Mouse (Mus musculus): ENCODE data around the gene Vmn1r21. TPM values are rescaled to one million over a fixed set of nuclear protein-coding genes. Genes with fewer than 3 reads are reported as not detected.
A peak's percentile ranks its signal among the peaks of the same experiment; 100 is the strongest.
"Not testable (repeated sequence)": the region's sequence is repeated elsewhere in the genome, so short reads cannot be mapped to it uniquely, and the experiment has no call there.

Vmn1r21 gene
- not detected for total RNA-seq (2021)
- long read RNA-seq, experiment 1, result 0 reads
- long read RNA-seq, experiment 2, result 0 reads

DNA sequence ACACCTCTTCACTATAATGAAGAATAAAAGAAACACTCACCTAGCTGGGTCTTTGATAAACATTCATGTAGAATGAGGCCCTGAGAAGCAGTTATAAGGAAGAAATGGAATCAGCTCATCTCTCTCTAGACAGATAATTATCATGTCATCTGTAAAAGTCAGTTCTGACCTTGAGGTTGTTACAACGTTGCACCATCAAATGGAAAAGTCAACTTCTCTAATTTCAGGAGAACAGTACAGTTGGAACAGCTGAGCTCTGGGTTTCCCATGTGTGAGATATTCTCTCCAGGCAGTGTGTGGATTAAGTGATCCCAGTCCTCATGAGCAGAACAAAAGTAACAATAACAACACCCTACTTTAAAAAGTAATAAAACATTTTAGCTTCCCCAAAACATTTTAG, at the start of gene Vmn1r21:
Gene Vmn1r21 (minus strand): TSS at position 58 of the 400 bp plus-strand sequence.
- no peak for DNase-seq

DNA sequence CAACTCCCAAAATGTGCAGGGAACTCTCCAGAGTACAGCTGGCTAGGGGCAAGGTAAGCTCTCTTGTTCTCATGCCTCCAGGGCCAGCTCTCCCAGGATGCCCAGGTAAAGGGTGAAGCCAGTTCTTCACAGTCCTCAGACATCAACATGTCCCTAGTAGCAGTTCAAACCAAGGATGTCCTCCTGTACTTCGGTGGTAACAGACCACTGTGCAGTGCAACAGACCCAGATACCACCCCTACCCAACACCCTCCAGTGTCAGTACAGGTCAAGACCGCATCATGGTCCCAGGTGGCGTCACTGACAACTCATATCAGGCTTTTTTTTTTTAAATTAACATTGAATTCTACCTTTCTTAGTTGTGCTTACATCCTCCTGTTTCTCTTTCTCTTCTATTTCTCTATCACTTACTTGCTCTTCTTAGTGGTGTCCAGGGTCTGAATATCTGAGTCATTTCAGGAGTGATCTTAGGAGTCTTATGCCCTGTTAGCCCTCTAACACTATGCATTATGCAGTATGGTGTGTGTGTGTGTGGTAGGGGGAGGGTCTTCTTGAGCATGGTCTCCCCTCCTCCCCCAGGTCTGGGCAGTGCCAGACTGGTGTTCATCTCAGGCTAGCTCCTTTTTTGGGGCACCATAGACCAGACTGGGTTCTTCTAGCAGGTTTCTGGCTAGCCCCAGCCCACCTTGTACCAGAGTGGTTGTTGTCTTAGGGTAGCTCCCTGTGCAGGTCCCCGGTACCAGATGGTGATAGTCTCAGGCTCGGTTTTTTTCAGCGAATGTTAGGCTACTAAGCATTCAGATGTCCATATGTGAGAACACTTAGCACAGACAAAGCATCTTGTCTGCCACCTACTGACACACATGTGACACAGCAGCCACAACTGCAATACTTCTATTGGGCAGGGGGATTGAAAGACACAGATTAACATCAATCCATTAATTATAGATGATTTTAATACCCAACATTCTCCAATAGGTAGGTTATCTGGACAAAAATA, 9.2 kb upstream of the Vmn1r21 start:
- DNase-seq, result peak; percentile 23 to 48

DNA sequence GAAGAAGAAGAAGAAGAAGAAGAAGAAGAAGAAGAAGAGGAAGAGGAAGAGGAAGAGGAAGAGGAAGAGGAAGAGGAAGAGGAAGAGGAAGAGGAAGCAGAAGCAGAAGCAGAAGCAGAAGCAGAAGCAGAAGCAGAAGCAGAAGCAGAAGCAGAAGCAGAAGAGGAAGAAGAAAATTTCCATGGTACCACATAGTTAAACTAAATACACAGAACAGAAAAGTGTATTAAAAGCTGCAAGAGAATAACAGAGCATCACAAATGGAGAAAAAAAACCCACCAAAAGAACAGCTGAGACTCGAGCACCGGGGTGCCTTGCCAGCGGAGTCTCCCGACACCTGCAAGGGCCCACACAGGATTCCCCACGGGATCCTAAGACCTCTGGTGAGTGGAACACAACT, 1.0 kb upstream of the Vmn1r21 start:
- not testable (repeated sequence) for DNase-seq

DNA sequence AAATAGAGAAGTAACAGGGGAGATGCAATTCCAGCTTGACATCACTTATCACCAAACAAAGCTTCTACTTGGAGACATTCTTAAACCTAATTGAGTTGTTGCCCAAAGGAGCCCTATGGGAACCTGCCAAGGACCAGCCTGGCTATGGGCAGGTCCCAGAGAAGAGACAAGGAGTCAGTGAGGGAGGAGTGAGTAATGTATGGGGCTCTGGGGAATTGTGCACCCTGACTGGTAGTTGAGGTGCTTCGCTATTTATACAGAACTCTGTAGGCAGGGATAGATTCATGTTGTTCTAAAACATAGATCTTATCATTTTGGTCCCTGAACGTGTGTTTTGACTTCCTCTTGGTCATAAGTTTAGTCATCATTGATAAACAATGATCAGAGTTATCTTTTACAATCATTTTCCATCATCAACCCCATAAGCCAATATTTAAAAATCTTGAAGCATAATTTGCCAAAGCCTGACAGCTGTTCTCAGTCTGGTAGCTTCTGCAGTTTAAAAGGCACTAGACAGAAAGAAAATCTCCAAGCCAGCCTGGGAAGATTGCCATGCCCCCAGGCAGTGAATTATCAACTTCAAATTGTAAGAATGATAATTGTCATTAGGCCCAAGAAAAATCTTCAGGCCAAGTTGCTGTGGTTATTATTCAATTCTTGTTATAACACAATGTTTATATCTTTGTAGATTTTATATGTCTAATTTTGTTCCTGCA, 10.3 kb downstream of the Vmn1r21 start:
- no peak for DNase-seq

GRCm38 (mm10) chr6:57825259-57825715, 24.9 kb downstream of the Vmn1r21 start:
- no peak for DNase-seq

DNA sequence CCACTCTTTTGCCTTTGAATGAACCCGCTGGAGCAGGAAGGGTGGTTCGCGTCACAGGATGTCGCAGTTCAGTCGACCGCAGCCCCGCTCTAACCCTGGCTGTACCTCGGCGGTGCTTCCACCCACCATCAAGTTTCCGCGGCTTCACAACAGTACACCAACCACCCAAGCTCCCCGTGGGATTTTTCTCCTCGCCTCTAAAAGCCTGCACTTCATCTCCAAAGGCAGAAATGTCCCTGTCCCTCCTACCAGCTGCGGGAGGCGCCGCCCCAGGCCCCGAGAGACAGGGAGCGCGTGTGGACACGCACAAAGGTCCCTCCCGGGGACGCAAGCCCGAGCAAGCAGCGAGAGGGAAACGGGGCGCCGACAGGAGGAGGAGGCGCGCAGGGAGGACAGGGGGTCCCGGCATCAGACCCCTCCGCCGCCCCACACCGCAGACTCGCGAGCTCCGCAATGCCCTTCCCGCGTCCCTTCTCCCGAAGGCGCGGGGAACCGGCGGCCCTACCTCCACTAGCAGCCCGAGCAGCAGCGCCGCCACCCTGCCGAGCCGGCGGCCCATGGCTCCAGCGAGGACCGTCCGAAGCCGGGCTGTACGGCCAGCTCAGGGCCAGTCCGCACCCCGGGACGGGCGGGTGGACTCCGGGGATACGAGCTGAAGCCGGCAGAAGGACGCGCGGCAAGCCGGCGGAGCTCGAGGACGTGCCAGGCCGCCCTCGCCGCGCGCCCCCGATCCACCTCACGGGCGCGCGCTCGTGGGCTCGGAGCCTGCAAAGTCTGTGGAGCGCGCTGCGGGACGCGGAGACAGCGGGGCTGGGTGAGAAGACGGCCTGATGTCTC, 25.5 kb downstream of the Vmn1r21 start, which contains the start of gene Vopp1:
Gene Vopp1 (minus strand): TSS at position 738 of the 837 bp plus-strand sequence.
- peak; percentile 69 to 78 for DNase-seq

DNA sequence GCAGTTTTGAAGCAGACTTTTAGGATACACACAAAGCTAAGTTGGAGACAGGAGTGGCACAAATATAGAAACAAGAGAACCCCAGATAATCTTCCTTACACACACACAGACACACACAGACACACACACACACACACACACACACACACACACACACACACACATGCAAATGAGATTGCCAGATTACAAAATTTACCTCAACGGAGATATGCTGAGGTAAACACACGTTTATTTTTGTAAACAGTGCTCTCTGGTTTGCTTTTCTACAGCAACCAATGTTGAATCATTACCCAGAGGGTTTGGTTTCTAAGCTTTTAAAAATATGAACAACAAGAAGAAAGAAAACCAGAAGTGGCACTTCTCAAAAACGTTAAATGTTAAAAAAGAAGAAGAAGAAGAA, 26.7 kb downstream of the Vmn1r21 start:
- no peak for DNase-seq

DNA sequence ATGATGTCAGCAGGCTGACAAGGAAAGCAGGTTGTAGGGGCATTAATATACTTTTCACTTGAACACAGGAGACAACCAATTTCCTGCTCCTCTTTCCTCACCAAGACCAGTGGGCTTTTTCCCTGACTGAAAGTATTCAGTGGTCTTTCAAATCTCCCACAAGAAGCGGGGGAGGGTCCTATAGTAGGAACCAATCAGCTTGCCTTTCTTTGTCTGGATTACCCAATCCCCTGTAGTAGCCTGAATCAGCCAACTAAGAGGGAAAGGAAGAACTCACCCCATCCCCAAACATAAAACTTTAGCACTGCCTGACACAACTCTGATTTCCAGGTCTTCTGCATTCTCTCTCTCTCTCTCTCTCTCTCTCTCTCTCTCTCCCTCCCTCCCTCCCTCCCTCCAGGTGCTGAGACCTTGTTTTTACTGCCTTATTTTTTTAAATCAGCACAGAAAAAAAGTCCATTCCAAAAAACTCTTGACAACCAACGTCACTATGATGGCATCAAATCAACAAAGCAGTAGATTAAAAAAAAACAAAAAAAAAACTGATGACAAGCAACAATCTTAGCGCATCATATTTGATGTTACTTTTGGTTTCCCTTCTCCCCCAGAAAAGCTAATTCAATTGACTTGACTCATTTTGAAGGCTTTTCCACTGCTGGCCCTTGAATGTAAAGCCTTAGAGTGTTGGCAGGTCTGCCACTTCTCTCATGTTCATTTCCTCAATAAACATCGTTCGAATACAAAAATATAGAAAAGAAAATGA, 27.3 kb downstream of the Vmn1r21 start:
- DNase-seq, result no peak

GRCm38 (mm10) chr6:57814436-57814940, 35.7 kb downstream of the Vmn1r21 start:
- no peak for DNase-seq

DNA sequence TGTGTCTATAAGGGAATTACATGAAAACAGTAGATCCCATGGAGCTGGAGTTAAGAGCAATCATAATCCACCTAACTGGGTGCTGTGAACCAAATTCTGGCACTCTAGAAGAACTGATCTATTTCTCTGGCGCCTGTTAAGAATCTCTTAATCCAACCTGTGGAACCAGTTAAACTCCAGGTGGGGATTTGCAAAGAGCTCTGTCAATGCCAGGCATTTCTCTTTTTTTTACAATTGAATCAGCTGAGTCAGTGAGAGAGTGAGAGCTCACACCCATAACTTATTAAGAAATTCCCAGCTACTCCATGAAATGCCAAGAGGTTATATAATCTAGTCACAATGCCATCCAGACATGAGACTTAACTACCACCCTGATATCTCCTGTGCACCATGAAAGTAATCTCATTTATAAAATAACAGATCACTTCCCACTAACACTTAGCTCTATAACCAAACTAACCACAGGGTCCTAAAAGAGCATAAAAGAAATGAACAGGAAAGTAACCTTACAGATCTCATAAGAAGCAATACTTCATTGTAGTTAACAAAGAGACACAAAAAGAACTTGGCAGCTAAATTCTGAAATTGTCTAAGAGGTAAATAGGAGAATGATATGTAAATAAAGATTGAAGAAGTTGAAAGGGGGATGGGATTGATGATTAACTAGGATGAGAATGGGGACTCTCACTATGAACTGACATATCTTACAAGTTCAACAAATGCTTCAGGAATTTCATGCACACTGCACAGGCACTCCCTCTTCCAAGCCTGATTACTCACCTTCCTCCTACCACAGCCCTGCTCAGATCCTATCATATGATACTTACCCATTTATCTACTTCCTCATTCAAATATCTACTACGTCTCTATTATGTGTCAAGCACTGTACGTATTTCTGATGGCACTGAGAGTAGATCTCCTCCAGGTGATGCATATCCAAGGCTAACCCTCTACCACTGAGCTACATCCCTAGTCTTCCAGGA, 38.1 kb downstream of the Vmn1r21 start:
- DNase-seq, result no peak

DNA sequence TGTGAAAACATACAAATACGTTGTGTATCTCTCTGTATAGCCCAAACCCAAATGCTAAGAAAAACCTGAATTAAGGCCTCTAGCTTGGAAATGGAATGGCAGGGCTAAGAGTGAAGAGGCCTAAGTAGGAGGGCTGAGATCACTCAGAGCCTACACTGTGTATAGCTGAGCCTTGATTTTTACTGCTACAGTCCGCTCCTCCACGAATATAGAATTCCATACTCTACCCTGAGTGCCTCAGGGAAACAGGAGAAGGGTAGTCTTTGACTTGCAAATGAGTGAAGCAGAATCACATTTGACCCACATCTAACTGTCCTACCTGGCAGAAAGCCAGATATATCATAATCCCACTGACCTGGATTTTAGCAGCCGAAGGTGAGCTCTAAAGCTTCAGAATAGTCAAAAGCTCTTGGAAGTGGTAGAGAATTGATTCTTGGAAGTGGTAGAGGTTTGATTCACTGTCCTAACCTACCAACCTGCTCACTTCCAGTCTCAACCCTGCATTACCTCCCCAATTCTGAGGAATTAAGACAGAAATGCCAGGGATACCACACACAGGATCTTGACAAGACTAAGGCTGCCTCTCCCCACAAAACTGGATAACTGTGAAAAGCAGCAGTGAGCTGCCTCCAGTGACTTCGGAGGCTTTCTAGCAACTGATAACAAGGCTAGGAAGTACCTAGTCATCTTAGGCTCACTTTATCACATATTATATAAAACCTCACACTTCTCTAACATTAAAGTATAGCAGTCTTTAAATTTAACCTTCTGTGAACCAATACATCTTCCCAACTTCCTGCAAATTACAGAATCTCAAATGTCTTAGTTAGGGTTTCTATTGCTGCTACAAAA, 44.7 kb downstream of the Vmn1r21 start:
- no peak for DNase-seq

GRCm38 (mm10) chr6:57803130-57803529, 47.0 kb downstream of the Vmn1r21 start:
- DNase-seq, result no peak

DNA sequence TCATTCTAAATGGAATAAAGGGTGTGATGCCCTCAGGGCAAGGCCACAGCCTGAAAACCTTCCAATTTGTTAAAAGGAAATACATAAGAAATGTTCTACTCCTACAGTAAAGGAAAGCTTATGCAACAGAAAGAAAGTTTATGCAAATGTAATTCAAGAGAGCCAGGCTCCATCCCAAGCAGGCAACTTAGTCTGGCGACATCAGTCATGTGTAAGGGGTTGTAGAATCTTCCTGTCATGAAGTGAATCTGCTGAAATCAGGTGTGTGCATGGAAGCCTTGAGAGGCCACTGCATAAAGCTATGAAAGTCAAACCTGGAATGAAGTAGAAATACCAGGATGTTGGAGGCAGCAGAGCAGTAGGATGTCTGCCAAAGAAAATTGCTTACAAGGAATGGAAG, 51.2 kb downstream of the Vmn1r21 start:
- no peak for DNase-seq

DNA sequence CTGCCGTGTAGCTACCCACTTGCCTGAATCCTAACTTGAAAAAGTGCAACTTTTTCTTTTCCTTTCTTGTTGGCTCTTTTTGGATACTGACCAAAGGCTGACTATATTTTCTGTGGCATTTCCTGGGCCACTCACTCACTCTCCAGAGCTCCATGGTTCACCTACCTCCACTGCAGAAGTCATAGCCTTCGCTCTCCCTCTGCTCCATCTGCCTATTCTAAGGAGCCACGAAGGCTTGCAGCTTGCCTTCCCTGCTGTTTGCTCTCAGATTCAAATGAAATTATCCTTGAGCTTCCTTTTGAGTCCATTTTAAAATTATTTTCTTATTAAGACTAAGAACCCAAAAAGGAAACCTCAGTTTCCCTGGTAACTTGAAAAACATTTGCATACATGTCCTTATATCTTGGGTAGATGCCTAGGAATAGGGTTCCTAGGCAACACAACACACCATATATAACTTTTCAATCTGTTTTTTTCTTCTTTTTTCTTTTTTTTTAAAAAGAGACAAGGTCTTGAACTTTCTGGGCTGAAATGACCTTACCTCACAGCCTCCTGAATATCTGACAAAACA, 53.2 kb downstream of the Vmn1r21 start:
- DNase-seq, result no peak

DNA sequence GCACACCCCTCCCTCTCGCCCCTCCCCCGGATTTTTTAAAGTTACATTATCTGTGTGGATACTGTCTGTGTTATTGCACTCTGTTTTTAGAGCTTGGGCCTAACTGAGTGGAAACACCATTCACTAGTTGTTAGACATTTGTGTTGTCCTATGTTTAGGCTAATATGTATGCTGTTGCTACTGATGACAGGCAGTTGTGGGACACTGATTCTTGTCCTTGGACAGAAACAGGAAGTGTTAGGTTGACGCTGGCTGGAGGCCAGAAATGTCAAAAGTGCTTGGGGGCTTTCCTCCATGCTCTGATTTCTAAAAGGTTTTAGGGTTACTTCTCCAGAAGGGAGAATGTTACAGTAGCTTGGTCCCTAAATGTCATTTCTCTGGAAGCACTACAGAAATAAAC, 54.3 kb downstream of the Vmn1r21 start:
- peak; percentile 8 to 22 for DNase-seq
